Mouse (Mus musculus): Measurements from ENCODE around the gene Cbx8.

GRCm38 (mm10) chr11:118997182-118997581 lies 43.6 kb downstream of the Cbx8 start:
- TF ChIP-seq POLR2A (IDR thresholded peaks at IDR 0.05; ENCODE audit: borderline replicate concordance, control insufficient read depth, low read depth, low read length) = no peak
- no peak for TF ChIP-seq CTCF (IDR thresholded peaks at IDR 0.05; ENCODE audit: control insufficient read depth, insufficient read depth, low read length)

Data from bone marrow, adult 2 months (tissue).